Mouse (Mus musculus): ENCODE results near the gene Ing5. TPM values are rescaled to one million over a fixed set of nuclear protein-coding genes. Genes with fewer than 3 reads are reported as not detected.
A peak's percentile ranks its signal among the peaks of the same experiment; 100 is the strongest.

The Ing5 gene
- total RNA-seq, 1 experiment: 26.5 TPM

- Histone ChIP-seq H3K36me3 (ENCODE audit: control insufficient read depth, insufficient read depth, low read length, poor library complexity, severe bottlenecking) (peaks cover 68% of the 10 kb centered on the region), H3K4me1 (ENCODE audit: control insufficient read depth in 2 of 2, insufficient read depth in 2 of 2, low read length in 2 of 2, poor library complexity in 1 of 2) (no peaks in the 10 kb centered on the region), H3K9me3 (ENCODE audit: control insufficient read depth, insufficient read depth, low read depth, low read length) (no peaks in the 10 kb centered on the region), H3K4me3 (ENCODE audit: insufficient read depth in 1 of 2, low read depth in 1 of 2, low read length in 2 of 2, poor library complexity in 1 of 2, severe bottlenecking in 1 of 2) (no peak overlapping the region), H3K9ac (ENCODE audit: insufficient read depth, low read depth, low read length, poor library complexity, severe bottlenecking) (no peak overlapping the region), H3K27ac (ENCODE audit: insufficient read depth, low read depth, low read length, poor library complexity, severe bottlenecking) (no peak overlapping the region)
- in situ Hi-C loops (cut with MboI; ENCODE audit: low sequenced_read_pairs in 2 of 2, unreplicated experiment in 2 of 2): no loop called here
- no peak for DNase-seq (ENCODE audit: low read depth, low spot score)
- TF ChIP-seq HCFC1 (IDR thresholded peaks at IDR 0.05; ENCODE audit: borderline replicate concordance, insufficient read depth, low read length) (no peak), ZNF384 (IDR thresholded peaks at IDR 0.05; ENCODE audit: low read depth, low read length) (no peak), CHD2 (IDR thresholded peaks at IDR 0.05; ENCODE audit: low read depth, low read length) (no peak), MAFK (IDR thresholded peaks at IDR 0.05; ENCODE audit: insufficient read depth, low read depth, low read length) (no peak), ZC3H11A (IDR thresholded peaks at IDR 0.05; ENCODE audit: borderline replicate concordance, low read depth, low read length) (no peak)
Observed at GRCm38 (mm10) chr1:93817823-93818532, 14.2 kb downstream of the Ing5 start.

- Histone ChIP-seq H3K36me3 (ENCODE audit: control insufficient read depth, insufficient read depth, low read length, poor library complexity, severe bottlenecking) (peaks cover 62% of the 10 kb centered on the region), H3K9me3 (ENCODE audit: control insufficient read depth, insufficient read depth, low read depth, low read length) (no peaks in the 10 kb centered on the region), H3K9ac (ENCODE audit: insufficient read depth, low read depth, low read length, poor library complexity, severe bottlenecking) (no peak overlapping the region), H3K4me1 (ENCODE audit: control insufficient read depth in 2 of 2, insufficient read depth in 2 of 2, low read length in 2 of 2, poor library complexity in 1 of 2) (no peaks in the 10 kb centered on the region), H3K27ac (ENCODE audit: insufficient read depth, low read depth, low read length, poor library complexity, severe bottlenecking) (peak overlapping the region; percentile 3; the same call in 1 of the 2 replicates), H3K4me3 (ENCODE audit: insufficient read depth in 1 of 2, low read depth in 1 of 2, low read length in 2 of 2, poor library complexity in 1 of 2, severe bottlenecking in 1 of 2) (no peak overlapping the region)
- in situ Hi-C loops (cut with MboI; ENCODE audit: low sequenced_read_pairs in 2 of 2, unreplicated experiment in 2 of 2): no loop called here
- no peak for DNase-seq (ENCODE audit: low read depth, low spot score)
- TF ChIP-seq ZC3H11A (IDR thresholded peaks at IDR 0.05; ENCODE audit: borderline replicate concordance, low read depth, low read length): no peak
- no peak for TF ChIP-seq MAFK (IDR thresholded peaks at IDR 0.05; ENCODE audit: insufficient read depth, low read depth, low read length)
- no peak for TF ChIP-seq CHD2 (IDR thresholded peaks at IDR 0.05; ENCODE audit: low read depth, low read length)
- no peak for TF ChIP-seq HCFC1 (IDR thresholded peaks at IDR 0.05; ENCODE audit: borderline replicate concordance, insufficient read depth, low read length)
- TF ChIP-seq ZNF384 (IDR thresholded peaks at IDR 0.05; ENCODE audit: low read depth, low read length): no peak
Observed at GRCm38 (mm10) chr1:93818722-93819121, 15.0 kb downstream of the Ing5 start.

- no peak for DNase-seq (ENCODE audit: low read depth, low spot score)
- H3K9ac ChIP-seq (ENCODE audit: insufficient read depth, low read depth, low read length, poor library complexity, severe bottlenecking): no peak overlapping the region
Observed at GRCm38 (mm10) chr1:93823796-93824495, 20.2 kb downstream of the Ing5 start.

GRCm38 (mm10) chr1:93824609-93825008 lies 20.8 kb downstream of the Ing5 start, which contains the start of gene D2hgdh:
Gene D2hgdh, plus strand, starts transcription at chr1:93824909.
- peaks cover 0 to 6% of the 10 kb centered on the region in 2 experiments; a peak in 2 of 4 replicates for H3K4me1 ChIP-seq (ENCODE audit: control insufficient read depth in 2 of 2, insufficient read depth in 2 of 2, low read length in 2 of 2, poor library complexity in 1 of 2)
- in situ Hi-C loops (cut with MboI; ENCODE audit: low sequenced_read_pairs in 2 of 2, unreplicated experiment in 2 of 2): no loop called here
- H3K9me3 ChIP-seq (ENCODE audit: control insufficient read depth, insufficient read depth, low read depth, low read length): no peaks in the 10 kb centered on the region
- no peak for DNase-seq (ENCODE audit: low read depth, low spot score)
- no peak for TF ChIP-seq ZC3H11A (IDR thresholded peaks at IDR 0.05; ENCODE audit: borderline replicate concordance, low read depth, low read length)
- TF ChIP-seq MAFK (IDR thresholded peaks at IDR 0.05; ENCODE audit: insufficient read depth, low read depth, low read length): no peak
- no peak for TF ChIP-seq HCFC1 (IDR thresholded peaks at IDR 0.05; ENCODE audit: borderline replicate concordance, insufficient read depth, low read length)
- H3K36me3 ChIP-seq (ENCODE audit: control insufficient read depth, insufficient read depth, low read length, poor library complexity, severe bottlenecking): peaks cover 8% of the 10 kb centered on the region
- H3K9ac ChIP-seq (ENCODE audit: insufficient read depth, low read depth, low read length, poor library complexity, severe bottlenecking): peak within 1 kb of the TSS; percentile 77
- peak within 1 kb of the TSS; percentile 74 to 75 for H3K4me3 ChIP-seq (ENCODE audit: insufficient read depth in 1 of 2, low read depth in 1 of 2, low read length in 2 of 2, poor library complexity in 1 of 2, severe bottlenecking in 1 of 2)
- peak within 1 kb of the TSS; percentile 72 for H3K27ac ChIP-seq (ENCODE audit: insufficient read depth, low read depth, low read length, poor library complexity, severe bottlenecking)

More at GRCm38 (mm10) chr1:93823796-93824495, 20.2 kb downstream of the Ing5 start:
- H3K36me3 ChIP-seq (ENCODE audit: control insufficient read depth, insufficient read depth, low read length, poor library complexity, severe bottlenecking): peaks cover 15% of the 10 kb centered on the region
- no peak overlapping the region for H3K4me3 ChIP-seq (ENCODE audit: insufficient read depth in 1 of 2, low read depth in 1 of 2, low read length in 2 of 2, poor library complexity in 1 of 2, severe bottlenecking in 1 of 2)
- H3K9me3 ChIP-seq (ENCODE audit: control insufficient read depth, insufficient read depth, low read depth, low read length): no peaks in the 10 kb centered on the region
- no peak overlapping the region for H3K27ac ChIP-seq (ENCODE audit: insufficient read depth, low read depth, low read length, poor library complexity, severe bottlenecking)
- no peak for TF ChIP-seq MAFK (IDR thresholded peaks at IDR 0.05; ENCODE audit: insufficient read depth, low read depth, low read length)
- TF ChIP-seq CHD2 (IDR thresholded peaks at IDR 0.05; ENCODE audit: low read depth, low read length): no peak
- TF ChIP-seq HCFC1 (IDR thresholded peaks at IDR 0.05; ENCODE audit: borderline replicate concordance, insufficient read depth, low read length): no peak
- TF ChIP-seq ZNF384 (IDR thresholded peaks at IDR 0.05; ENCODE audit: low read depth, low read length): no peak
- no peak for TF ChIP-seq ZC3H11A (IDR thresholded peaks at IDR 0.05; ENCODE audit: borderline replicate concordance, low read depth, low read length)
- H3K4me1 ChIP-seq (ENCODE audit: control insufficient read depth in 2 of 2, insufficient read depth in 2 of 2, low read length in 2 of 2, poor library complexity in 1 of 2): peaks cover 0 to 6% of the 10 kb centered on the region in 2 experiments; a peak in 2 of 4 replicates
- in situ Hi-C loops (cut with MboI; ENCODE audit: low sequenced_read_pairs in 2 of 2, unreplicated experiment in 2 of 2): no loop called here

All from ES-E14 (cell line).